Mouse (Mus musculus) limb, embryonic 14.5 days (tissue): Measurements from ENCODE around the gene Etnk1. TPM values are rescaled to one million over a fixed set of nuclear protein-coding genes. Genes with fewer than 3 reads are reported as not detected.
"Not testable (repeated sequence)": the region's sequence is repeated elsewhere in the genome, so short reads cannot be mapped to it uniquely, and the experiment has no call there.

Experiments
- ATAC-seq: fragments of 200-750 bp; cut with Nextera tagmentation; 2 replicates; pipeline ENCODE4 v1.8.0; 2017; ENCODE audit warnings: low read depth, moderate number of reproducible peaks, moderate TSS enrichment; ENCODE audit not compliant: low FRiP score
- DNase-seq: peaks from one replicate; pipeline ENCODE4 v3.0.0-alpha.2; 2015; ENCODE audit warnings: low spot score
- H3K27ac ChIP-seq: fragments of 300-500 bp; sonication (generic); replicated peaks from 2 replicates; pipeline ENCODE4 v1.5.1; 2014; ENCODE audit warnings: low read depth, mild to moderate bottlenecking, low read length, moderate library complexity, mixed read lengths
- H3K27me3 ChIP-seq: fragments of 300-500 bp; sonication (generic); 2 replicates; pipeline ENCODE4 v1.6.1; 2014; ENCODE audit warnings: low read length, mixed read lengths; ENCODE audit not compliant: control insufficient read depth, insufficient read depth
- H3K36me3 ChIP-seq: fragments of 300-500 bp; sonication (generic); 2 replicates; pipeline ENCODE4 v1.6.1; 2014; ENCODE audit warnings: mild to moderate bottlenecking, low read length, moderate library complexity, mixed read lengths; ENCODE audit not compliant: control insufficient read depth, insufficient read depth
- H3K4me1 ChIP-seq: fragments of 300-500 bp; sonication (generic); 2 replicates; pipeline ENCODE4 v1.6.1; 2014; ENCODE audit warnings: antibody characterized with exemption, low read length, mixed read lengths; ENCODE audit not compliant: control insufficient read depth, insufficient read depth
- H3K4me2 ChIP-seq: fragments of 300-500 bp; sonication (generic); replicated peaks from 2 replicates; pipeline ENCODE4 v1.6.1; 2014; ENCODE audit warnings: low read depth, mild to moderate bottlenecking, low read length, moderate library complexity; ENCODE audit not compliant: severe bottlenecking
- H3K4me3 ChIP-seq: fragments of 300-500 bp; sonication (generic); replicated peaks from 2 replicates; pipeline ENCODE4 v1.5.1; 2014; ENCODE audit warnings: low read length
- H3K9ac ChIP-seq: fragments of 300-500 bp; sonication (generic); 2 replicates; pipeline ENCODE4 v1.6.1; 2014; ENCODE audit warnings: mild to moderate bottlenecking, low read depth, low read length, moderate library complexity; ENCODE audit not compliant: severe bottlenecking
- H3K9me3 ChIP-seq: fragments of 300-500 bp; sonication (generic); 2 replicates; pipeline ENCODE4 v1.6.1; 2016; ENCODE audit warnings: low read length; ENCODE audit not compliant: control insufficient read depth
- POLR2A ChIP-seq: fragments of 200-500 bp; IDR thresholded peaks from 2 replicates; pipeline ENCODE4 v1.8.0; 2012; ENCODE audit warnings: inconsistent platforms, mild to moderate bottlenecking, moderate library complexity, borderline replicate concordance; ENCODE audit not compliant: insufficient read depth, insufficient read length; ENCODE audit errors: extremely low read depth
- WGBS: fragments of 180-500 bp; shearing (Covaris S2); extraction: QIAGEN DNeasy Blood & Tissue Kit; methylation state at CpG from one replicate; pipeline ENCODE4 v1.1.7; 2014; 5-methylcytosine and 5-hydroxymethylcytosine counted together
- polyA plus RNA-seq, 2 experiments: library from polyadenylated mRNA; depleted of rRNA in 1 of 2; stranded (reverse) in 1 of 2; unstranded in 1 of 2; fragments of >200 nt; fragmentation: Nextera tagmentation in 1 of 2; extraction: Ambion mirVana in 1 of 2; gene quantifications; 2 replicates each; pipeline versions ENCODE4 v1.2.1 to v1.2.3; 2012 to 2014

Gene Etnk1
- polyA plus RNA-seq, 2 experiments: 22.0 to 72.9 TPM

DNA sequence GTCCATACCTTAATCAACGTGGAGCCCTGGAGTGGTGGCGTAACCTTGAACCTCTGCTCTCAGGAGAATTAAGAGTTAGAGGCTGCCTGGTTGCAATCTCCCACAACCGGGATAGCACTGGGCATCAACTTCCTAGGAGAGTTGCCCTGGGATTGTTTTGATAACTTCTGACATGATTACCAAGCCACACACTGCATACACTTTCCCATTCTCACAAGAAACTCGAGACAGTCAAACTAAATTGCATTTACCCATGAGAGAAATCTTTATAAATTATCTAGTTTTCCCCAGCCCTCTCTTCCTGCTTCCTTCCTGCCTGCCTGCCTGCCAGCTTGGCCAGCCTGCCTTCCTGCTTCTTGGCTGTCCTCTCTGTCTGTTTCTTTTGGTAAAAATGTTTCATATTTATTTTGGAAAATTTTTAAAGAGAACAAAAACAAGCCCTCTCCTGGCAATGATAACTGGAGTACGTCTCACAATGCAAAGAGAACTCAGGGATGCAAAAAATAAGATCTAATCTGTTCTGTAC is 17.2 kb upstream of the Etnk1 start:
- H3K36me3 ChIP-seq: no peaks in the 10 kb centered on the region
- H3K9me3 ChIP-seq: no peaks in the 10 kb centered on the region
- no peak for ATAC-seq
- TF ChIP-seq POLR2A: no peak
- no peak overlapping the region for H3K4me3 ChIP-seq
- peaks cover 12% of the 10 kb centered on the region for H3K4me1 ChIP-seq
- 62% methylated on average over 5 of the region's 5 CpGs for WGBS
- no peaks in the 10 kb centered on the region for H3K27me3 ChIP-seq
- no peak overlapping the region for H3K9ac ChIP-seq
- no peak overlapping the region for H3K27ac ChIP-seq
- DNase-seq: no peak
- H3K4me2 ChIP-seq: no peak overlapping the region

GRCm38 (mm10) chr6:143151081-143151995 is 15.7 kb upstream of the Etnk1 start:
- peaks cover 18% of the 10 kb centered on the region for H3K4me1 ChIP-seq
- not testable (repeated sequence) for ATAC-seq, H3K9ac ChIP-seq, H3K27me3 ChIP-seq, H3K9me3 ChIP-seq, H3K4me3 ChIP-seq, H3K36me3 ChIP-seq, H3K27ac ChIP-seq, H3K4me2 ChIP-seq, DNase-seq
- 72% methylated on average over 10 of the region's 10 CpGs for WGBS

GRCm38 (mm10) chr6:143152321-143152827 is 14.6 kb upstream of the Etnk1 start:
- H3K9ac ChIP-seq: no peak overlapping the region
- H3K27ac ChIP-seq: no peak overlapping the region
- ATAC-seq: no peak
- no peak overlapping the region for H3K4me2 ChIP-seq
- 40% methylated on average over 9 of the region's 9 CpGs for WGBS
- peaks cover 18% of the 10 kb centered on the region for H3K4me1 ChIP-seq
- H3K9me3 ChIP-seq: no peaks in the 10 kb centered on the region
- H3K27me3 ChIP-seq: no peaks in the 10 kb centered on the region
- DNase-seq: no peak
- H3K4me3 ChIP-seq: no peak overlapping the region
- TF ChIP-seq POLR2A: no peak
- H3K36me3 ChIP-seq: no peaks in the 10 kb centered on the region

DNA sequence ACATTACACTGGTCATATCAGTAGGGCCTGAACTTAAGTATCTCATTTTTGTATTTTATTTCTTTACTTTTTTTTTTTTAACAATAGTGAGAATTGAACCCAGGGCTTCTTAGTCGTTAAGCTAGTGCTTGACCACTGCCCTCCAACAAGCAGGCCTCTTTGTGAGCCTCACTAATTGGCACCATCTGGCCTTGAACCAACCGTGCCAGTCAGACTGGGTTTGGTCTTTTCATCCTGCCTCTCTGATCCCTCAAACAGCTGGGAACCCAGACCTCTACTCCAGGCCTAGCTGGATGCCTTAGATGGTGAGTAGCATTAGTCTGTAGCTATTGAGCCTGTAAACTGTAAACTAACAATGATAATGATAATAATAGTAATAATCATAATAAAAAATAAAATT is 13.9 kb upstream of the Etnk1 start:
- H3K36me3 ChIP-seq: no peaks in the 10 kb centered on the region
- no peak overlapping the region for H3K4me2 ChIP-seq
- no peak for ATAC-seq
- H3K4me1 ChIP-seq: peaks cover 18% of the 10 kb centered on the region
- DNase-seq: no peak
- WGBS: 14% methylated on average over 2 of the region's 2 CpGs
- no peak for TF ChIP-seq POLR2A
- H3K9me3 ChIP-seq: no peaks in the 10 kb centered on the region
- H3K27ac ChIP-seq: no peak overlapping the region
- H3K9ac ChIP-seq: no peak overlapping the region
- no peaks in the 10 kb centered on the region for H3K27me3 ChIP-seq
- no peak overlapping the region for H3K4me3 ChIP-seq

GRCm38 (mm10) chr6:143153751-143154494 is 13.1 kb upstream of the Etnk1 start:
- H3K9me3 ChIP-seq: no peaks in the 10 kb centered on the region
- ATAC-seq (no peak), DNase-seq (no peak)
- WGBS: 42% methylated on average over 10 of the region's 10 CpGs
- no peak overlapping the region for H3K27ac ChIP-seq
- no peaks in the 10 kb centered on the region for H3K27me3 ChIP-seq
- H3K4me1 ChIP-seq: peaks cover 18% of the 10 kb centered on the region
- no peak overlapping the region for H3K4me3 ChIP-seq
- TF ChIP-seq POLR2A: no peak
- H3K36me3 ChIP-seq: no peaks in the 10 kb centered on the region
- no peak overlapping the region for H3K9ac ChIP-seq
- no peak overlapping the region for H3K4me2 ChIP-seq
